Mouse (Mus musculus): ENCODE results near the gene Slc16a12. TPM values are rescaled to one million over a fixed set of nuclear protein-coding genes. Genes with fewer than 3 reads are reported as not detected.
"Not testable (repeated sequence)": the region's sequence is repeated elsewhere in the genome, so short reads cannot be mapped to it uniquely, and the experiment has no call there.

Slc16a12 gene
- polyA plus RNA-seq, 1 experiment from 2014 or later: 12.2 TPM

GRCm38 (mm10) chr19:34752391-34753092 is 5.5 kb upstream of the Slc16a12 start:
- Histone ChIP-seq H3K27ac (replicated peaks) (no peak overlapping the region), H3K36me3 (replicated peaks) (no peaks in the 10 kb centered on the region), H3K4me2 (no peak overlapping the region), H3K27me3 (peaks cover 5% of the 10 kb centered on the region), H3K4me3 (replicated peaks) (no peak overlapping the region), H3K9ac (no peak overlapping the region), H3K4me1 (replicated peaks) (peaks cover 3% of the 10 kb centered on the region; the same call in 1 of the 2 replicates), H3K9me3 (replicated peaks) (no peaks in the 10 kb centered on the region)
- peak; percentile 43; the same call in 1 of the 2 replicates for ATAC-seq (ENCODE audit: insufficient read depth)
- 70% methylated on average over 3 of the region's 3 CpGs for WGBS (ENCODE audit: insufficient replicate concordance)

- Histone ChIP-seq H3K9me3 (replicated peaks) (no peaks in the 10 kb centered on the region), H3K27ac (replicated peaks) (no peak overlapping the region), H3K4me2 (no peak overlapping the region), H3K36me3 (replicated peaks) (no peaks in the 10 kb centered on the region), H3K9ac (no peak overlapping the region), H3K4me1 (replicated peaks) (no peaks in the 10 kb centered on the region; the same call in 1 of the 2 replicates), H3K4me3 (replicated peaks) (no peak overlapping the region), H3K27me3 (peaks cover 19% of the 10 kb centered on the region)
- 53% methylated on average over 4 of the region's 4 CpGs for WGBS (ENCODE audit: insufficient replicate concordance)
- ATAC-seq (ENCODE audit: insufficient read depth): no peak
Observed at GRCm38 (mm10) chr19:34751150-34751549, 4.1 kb upstream of the Slc16a12 start.

- Histone ChIP-seq H3K9me3 (replicated peaks) (no peaks in the 10 kb centered on the region), H3K27me3 (peaks cover 32% of the 10 kb centered on the region), H3K27ac (replicated peaks) (no peak overlapping the region), H3K4me1 (replicated peaks) (no peaks in the 10 kb centered on the region; the same call in 1 of the 2 replicates), H3K9ac (no peak overlapping the region), H3K4me2 (no peak overlapping the region), H3K4me3 (replicated peaks) (no peak overlapping the region), H3K36me3 (replicated peaks) (no peaks in the 10 kb centered on the region)
- no peak for ATAC-seq (ENCODE audit: insufficient read depth)
- WGBS (ENCODE audit: insufficient replicate concordance): 47% methylated on average over 2 of the region's 2 CpGs
Observed at GRCm38 (mm10) chr19:34748992-34749391, 1.9 kb upstream of the Slc16a12 start.

- not testable (repeated sequence) for H3K36me3 ChIP-seq (replicated peaks); H3K9ac ChIP-seq; H3K4me3 ChIP-seq (replicated peaks); H3K9me3 ChIP-seq (replicated peaks); ATAC-seq (ENCODE audit: insufficient read depth); H3K4me1 ChIP-seq (replicated peaks); H3K4me2 ChIP-seq; H3K27ac ChIP-seq (replicated peaks)
- peaks cover 32% of the 10 kb centered on the region for H3K27me3 ChIP-seq
- WGBS (ENCODE audit: insufficient replicate concordance): 71% methylated on average over 6 of the region's 6 CpGs
Observed at GRCm38 (mm10) chr19:34747969-34748368, 880 bp upstream of the Slc16a12 start.

GRCm38 (mm10) chr19:34746201-34746600 is 888 bp downstream of the Slc16a12 start:
- peak overlapping the region; percentile 74 for H3K27ac ChIP-seq (replicated peaks)
- 0 out of 2 replicates have a peak overlapping the region, but pooled peaks have one; percentile 35 for H3K9ac ChIP-seq
- no peaks in the 10 kb centered on the region for H3K4me1 ChIP-seq (replicated peaks)
- peak overlapping the region; percentile 62 for H3K4me2 ChIP-seq
- H3K9me3 ChIP-seq (replicated peaks): no peaks in the 10 kb centered on the region
- H3K36me3 ChIP-seq (replicated peaks): no peaks in the 10 kb centered on the region
- no peak for ATAC-seq (ENCODE audit: insufficient read depth)
- peaks cover 32% of the 10 kb centered on the region for H3K27me3 ChIP-seq
- peak overlapping the region; percentile 59 for H3K4me3 ChIP-seq (replicated peaks)
- WGBS (ENCODE audit: insufficient replicate concordance): 16% methylated on average over 9 of the region's 9 CpGs

GRCm38 (mm10) chr19:34745012-34745411 is 2.1 kb downstream of the Slc16a12 start:
- H3K27ac ChIP-seq (replicated peaks): no peak overlapping the region
- H3K9ac ChIP-seq: no peak overlapping the region
- peaks cover 32% of the 10 kb centered on the region for H3K27me3 ChIP-seq
- H3K36me3 ChIP-seq (replicated peaks): no peaks in the 10 kb centered on the region
- WGBS (ENCODE audit: insufficient replicate concordance): 61% methylated on average over 8 of the region's 8 CpGs
- H3K9me3 ChIP-seq (replicated peaks): no peaks in the 10 kb centered on the region
- H3K4me1 ChIP-seq (replicated peaks): no peaks in the 10 kb centered on the region
- no peak for ATAC-seq (ENCODE audit: insufficient read depth)
- no peak overlapping the region for H3K4me3 ChIP-seq (replicated peaks)
- peak overlapping the region; percentile 62 for H3K4me2 ChIP-seq

- Histone ChIP-seq H3K4me3 (replicated peaks) (no peak overlapping the region), H3K9me3 (replicated peaks) (no peaks in the 10 kb centered on the region), H3K27me3 (no peaks in the 10 kb centered on the region), H3K4me2 (no peak overlapping the region), H3K9ac (no peak overlapping the region), H3K27ac (replicated peaks) (no peak overlapping the region), H3K36me3 (replicated peaks) (no peaks in the 10 kb centered on the region), H3K4me1 (replicated peaks) (peaks cover 5% of the 10 kb centered on the region; the same call in 1 of the 2 replicates)
- 64% methylated on average over 3 of the region's 3 CpGs for WGBS (ENCODE audit: insufficient replicate concordance)
- no peak for ATAC-seq (ENCODE audit: insufficient read depth)
Observed at GRCm38 (mm10) chr19:34737916-34738315, 9.2 kb downstream of the Slc16a12 start.

GRCm38 (mm10) chr19:34735900-34736299 is 11.2 kb downstream of the Slc16a12 start:
- no peaks in the 10 kb centered on the region for H3K9me3 ChIP-seq (replicated peaks)
- H3K4me1 ChIP-seq (replicated peaks): peaks cover 5% of the 10 kb centered on the region; the same call in 1 of the 2 replicates
- H3K27ac ChIP-seq (replicated peaks): no peak overlapping the region
- H3K27me3 ChIP-seq: no peaks in the 10 kb centered on the region
- H3K4me3 ChIP-seq (replicated peaks): no peak overlapping the region
- no peaks in the 10 kb centered on the region for H3K36me3 ChIP-seq (replicated peaks)
- WGBS (ENCODE audit: insufficient replicate concordance): 69% methylated on average over 4 of the region's 4 CpGs
- H3K4me2 ChIP-seq: no peak overlapping the region
- H3K9ac ChIP-seq: no peak overlapping the region
- no peak for ATAC-seq (ENCODE audit: insufficient read depth)

GRCm38 (mm10) chr19:34733020-34733419 is 14.1 kb downstream of the Slc16a12 start:
- Histone ChIP-seq H3K27me3 (no peaks in the 10 kb centered on the region), H3K9me3 (replicated peaks) (no peaks in the 10 kb centered on the region), H3K9ac (no peak overlapping the region), H3K4me2 (no peak overlapping the region), H3K36me3 (replicated peaks) (no peaks in the 10 kb centered on the region), H3K27ac (replicated peaks) (no peak overlapping the region), H3K4me1 (replicated peaks) (peaks cover 5% of the 10 kb centered on the region; the same call in 1 of the 2 replicates), H3K4me3 (replicated peaks) (no peak overlapping the region)
- no peak for ATAC-seq (ENCODE audit: insufficient read depth)
- WGBS (ENCODE audit: insufficient replicate concordance): 57% methylated on average over 3 of the region's 3 CpGs

GRCm38 (mm10) chr19:34731356-34731755 is 15.7 kb downstream of the Slc16a12 start:
- peaks cover 5% of the 10 kb centered on the region; the same call in 1 of the 2 replicates for H3K4me1 ChIP-seq (replicated peaks)
- H3K27me3 ChIP-seq: no peaks in the 10 kb centered on the region
- WGBS (ENCODE audit: insufficient replicate concordance): 64% methylated on average over 5 of the region's 5 CpGs
- no peaks in the 10 kb centered on the region for H3K36me3 ChIP-seq (replicated peaks)
- no peak overlapping the region for H3K4me2 ChIP-seq
- no peak overlapping the region for H3K27ac ChIP-seq (replicated peaks)
- no peak overlapping the region for H3K9ac ChIP-seq
- ATAC-seq (ENCODE audit: insufficient read depth): no peak
- no peak overlapping the region for H3K4me3 ChIP-seq (replicated peaks)
- no peaks in the 10 kb centered on the region for H3K9me3 ChIP-seq (replicated peaks)

- peaks cover 5% of the 10 kb centered on the region; the same call in 1 of the 2 replicates for H3K4me1 ChIP-seq (replicated peaks)
- 68% methylated on average over 4 of the region's 4 CpGs for WGBS (ENCODE audit: insufficient replicate concordance)
- ATAC-seq (ENCODE audit: insufficient read depth): no peak
- no peaks in the 10 kb centered on the region for H3K27me3 ChIP-seq
- no peaks in the 10 kb centered on the region for H3K9me3 ChIP-seq (replicated peaks)
- H3K9ac ChIP-seq: no peak overlapping the region
- no peaks in the 10 kb centered on the region for H3K36me3 ChIP-seq (replicated peaks)
- no peak overlapping the region for H3K4me3 ChIP-seq (replicated peaks)
- H3K4me2 ChIP-seq: no peak overlapping the region
- no peak overlapping the region for H3K27ac ChIP-seq (replicated peaks)
Observed at GRCm38 (mm10) chr19:34730584-34730983, 16.5 kb downstream of the Slc16a12 start.

All from liver, embryonic 15.5 days (tissue).